Mouse (Mus musculus) kidney, embryonic 16.5 days (tissue): Measurements from ENCODE around the gene C330007P06Rik. TPM values are rescaled to one million over a fixed set of nuclear protein-coding genes. Genes with fewer than 3 reads are reported as not detected.

ENCODE experiments used
- ATAC-seq: fragments of 200-750 bp; cut with Nextera tagmentation; 2 replicates; pipeline ENCODE4 v1.8.0; 2017; ENCODE audit warnings: moderate TSS enrichment; ENCODE audit not compliant: low FRiP score, low TSS enrichment
- H3K27ac ChIP-seq: fragments of 300-500 bp; sonication (generic); 2 replicates; pipeline ENCODE4 v1.5.1; 2014; ENCODE audit warnings: low read length
- H3K27me3 ChIP-seq: fragments of 300-500 bp; sonication (generic); 2 replicates; pipeline ENCODE4 v1.6.1; 2014; ENCODE audit warnings: low read length, control low read depth, mixed read lengths; ENCODE audit not compliant: insufficient read depth
- H3K36me3 ChIP-seq: fragments of 300-500 bp; sonication (generic); 2 replicates; pipeline ENCODE4 v1.6.1; 2014; ENCODE audit warnings: low read length, control low read depth, mixed read lengths; ENCODE audit not compliant: insufficient read depth
- H3K4me1 ChIP-seq: fragments of 300-500 bp; sonication (generic); 2 replicates; pipeline ENCODE4 v1.6.1; 2014; ENCODE audit warnings: low read length, control low read depth, mixed read lengths; ENCODE audit not compliant: insufficient read depth
- H3K4me2 ChIP-seq: fragments of 300-500 bp; sonication (generic); replicated peaks from 2 replicates; pipeline ENCODE4 v1.6.1; 2014; ENCODE audit warnings: low read depth, low read length
- H3K4me3 ChIP-seq: fragments of 300-500 bp; sonication (generic); 2 replicates; pipeline ENCODE4 v1.5.1; 2014; ENCODE audit warnings: mild to moderate bottlenecking, low read length
- H3K9ac ChIP-seq: fragments of 300-500 bp; sonication (generic); replicated peaks from 2 replicates; pipeline ENCODE4 v1.6.1; 2014; ENCODE audit warnings: low read length
- H3K9me3 ChIP-seq: fragments of 300-500 bp; sonication (generic); 2 replicates; pipeline ENCODE4 v1.6.1; 2016; ENCODE audit warnings: low read length, control low read depth
- WGBS: fragments of 180-500 bp; shearing (Covaris S2); extraction: QIAGEN DNeasy Blood & Tissue Kit; methylation state at CpG from one replicate; pipeline ENCODE4 v1.1.7; 2014; 5-methylcytosine and 5-hydroxymethylcytosine counted together
- polyA plus RNA-seq: library from polyadenylated mRNA; unstranded; fragments of >200 nt; fragmentation: Nextera tagmentation; extraction: Ambion mirVana; gene quantifications from 2 replicates; pipeline ENCODE4 v1.2.1, GENCODE M21; 2015

C330007P06Rik gene
- polyA plus RNA-seq, 1 experiment from 2014 or later, result 29.5 TPM

GRCm38 (mm10) chrX:36841698-36842097, 32.2 kb downstream of the C330007P06Rik start:
- H3K27me3 ChIP-seq, result no peaks in the 10 kb centered on the region
- H3K36me3 ChIP-seq, result no peaks in the 10 kb centered on the region
- no peak overlapping the region for H3K4me3 ChIP-seq
- H3K4me2 ChIP-seq, result no peak overlapping the region
- 78% methylated on average over 6 of the region's 6 CpGs for WGBS
- ATAC-seq, result no peak
- no peak overlapping the region for H3K27ac ChIP-seq
- no peak overlapping the region for H3K9ac ChIP-seq
- no peaks in the 10 kb centered on the region for H3K9me3 ChIP-seq
- no peaks in the 10 kb centered on the region for H3K4me1 ChIP-seq

- H3K27ac ChIP-seq, result no peak overlapping the region
- no peaks in the 10 kb centered on the region for H3K4me1 ChIP-seq
- no peak for ATAC-seq
- no peak overlapping the region for H3K4me2 ChIP-seq
- H3K27me3 ChIP-seq, result no peaks in the 10 kb centered on the region
- H3K4me3 ChIP-seq, result no peak overlapping the region
- WGBS, result 59% methylated on average over 7 of the region's 7 CpGs
- no peaks in the 10 kb centered on the region for H3K36me3 ChIP-seq
- H3K9ac ChIP-seq, result no peak overlapping the region
- H3K9me3 ChIP-seq, result no peaks in the 10 kb centered on the region
These were observed 34.5 kb downstream of the C330007P06Rik start for GRCm38 (mm10) chrX:36839391-36839790.

- ATAC-seq, result peak; percentile 42; the same call in 1 of the 2 replicates
- H3K36me3 ChIP-seq, result no peaks in the 10 kb centered on the region
- H3K27ac ChIP-seq, result no peak overlapping the region
- no peaks in the 10 kb centered on the region for H3K27me3 ChIP-seq
- H3K9ac ChIP-seq, result no peak overlapping the region
- no peaks in the 10 kb centered on the region for H3K4me1 ChIP-seq
- no peak overlapping the region for H3K4me2 ChIP-seq
- H3K4me3 ChIP-seq, result no peak overlapping the region
- WGBS, result 62% methylated on average over 6 of the region's 6 CpGs
- no peaks in the 10 kb centered on the region for H3K9me3 ChIP-seq
These were observed 36.7 kb downstream of the C330007P06Rik start for GRCm38 (mm10) chrX:36837069-36837676.

GRCm38 (mm10) chrX:36833397-36834084, 40.4 kb downstream of the C330007P06Rik start:
- WGBS, result 27% methylated on average over 19 of the region's 19 CpGs
- Histone ChIP-seq H3K4me1 (no peaks in the 10 kb centered on the region), H3K36me3 (no peaks in the 10 kb centered on the region), H3K4me3 (peak overlapping the region; percentile 10), H3K27me3 (no peaks in the 10 kb centered on the region), H3K9me3 (no peaks in the 10 kb centered on the region), H3K27ac (no peak overlapping the region), H3K4me2 (peak overlapping the region; percentile 43), H3K9ac (0 out of 2 replicates have a peak overlapping the region, but pooled peaks have one; percentile 4)
- peak; percentile 14; the same call in 1 of the 2 replicates for ATAC-seq

- WGBS, result 69% methylated on average over 4 of the region's 4 CpGs
- no peak overlapping the region for H3K27ac ChIP-seq
These were observed 42.3 kb downstream of the C330007P06Rik start for GRCm38 (mm10) chrX:36831632-36832031.

GRCm38 (mm10) chrX:36830271-36830670, 43.6 kb downstream of the C330007P06Rik start:
- 36% methylated on average over 5 of the region's 5 CpGs for WGBS
- Histone ChIP-seq H3K4me1 (no peaks in the 10 kb centered on the region), H3K4me2 (no peak overlapping the region), H3K9ac (no peak overlapping the region), H3K36me3 (no peaks in the 10 kb centered on the region), H3K9me3 (no peaks in the 10 kb centered on the region), H3K27me3 (no peaks in the 10 kb centered on the region), H3K27ac (no peak overlapping the region), H3K4me3 (no peak overlapping the region)
- ATAC-seq, result no peak

More at GRCm38 (mm10) chrX:36831632-36832031, 42.3 kb downstream of the C330007P06Rik start:
- no peak overlapping the region for H3K4me2 ChIP-seq
- H3K9ac ChIP-seq, result no peak overlapping the region
- H3K9me3 ChIP-seq, result no peaks in the 10 kb centered on the region
- no peaks in the 10 kb centered on the region for H3K36me3 ChIP-seq
- H3K27me3 ChIP-seq, result no peaks in the 10 kb centered on the region
- H3K4me3 ChIP-seq, result no peak overlapping the region
- no peaks in the 10 kb centered on the region for H3K4me1 ChIP-seq
- ATAC-seq, result 0 out of 2 replicates have a peak, but pooled peaks have one; percentile 26

- Histone ChIP-seq H3K4me3 (no peak overlapping the region), H3K36me3 (no peaks in the 10 kb centered on the region), H3K27ac (no peak overlapping the region), H3K27me3 (no peaks in the 10 kb centered on the region), H3K4me1 (0 out of 2 replicates have a peak, but pooled peaks cover 2% of the 10 kb centered on the region), H3K9me3 (no peaks in the 10 kb centered on the region), H3K9ac (no peak overlapping the region), H3K4me2 (no peak overlapping the region)
- ATAC-seq, result no peak
- WGBS, result 81% methylated on average over 4 of the region's 5 CpGs
These were observed 47.0 kb downstream of the C330007P06Rik start for GRCm38 (mm10) chrX:36826873-36827272.

- Histone ChIP-seq H3K9ac (no peak overlapping the region), H3K27ac (no peak overlapping the region), H3K4me2 (no peak overlapping the region), H3K4me3 (no peak overlapping the region), H3K27me3 (no peaks in the 10 kb centered on the region), H3K4me1 (0 out of 2 replicates have a peak, but pooled peaks cover 2% of the 10 kb centered on the region), H3K9me3 (no peaks in the 10 kb centered on the region), H3K36me3 (no peaks in the 10 kb centered on the region)
- ATAC-seq, result no peak
- 32% methylated on average over 2 of the region's 2 CpGs for WGBS
These were observed 48.9 kb downstream of the C330007P06Rik start for GRCm38 (mm10) chrX:36825032-36825431.

- no peaks in the 10 kb centered on the region for H3K27me3 ChIP-seq
- H3K9me3 ChIP-seq, result no peaks in the 10 kb centered on the region
- H3K4me3 ChIP-seq, result no peak overlapping the region
- H3K27ac ChIP-seq, result no peak overlapping the region
- H3K36me3 ChIP-seq, result no peaks in the 10 kb centered on the region
- no peak for ATAC-seq
- H3K4me1 ChIP-seq, result 0 out of 2 replicates have a peak, but pooled peaks cover 2% of the 10 kb centered on the region
- no peak overlapping the region for H3K4me2 ChIP-seq
- WGBS, result 81% methylated on average over 10 of the region's 10 CpGs
- H3K9ac ChIP-seq, result no peak overlapping the region
These were observed 49.8 kb downstream of the C330007P06Rik start for GRCm38 (mm10) chrX:36823932-36824711.
